Mouse (Mus musculus) thymus, adult 2 months (tissue): ENCODE results near the gene Snx19.

Experiments used
- CTCF ChIP-seq: fragments of 200-500 bp; IDR thresholded peaks from 2 replicates; pipeline ENCODE4 v1.5.1; 2012; ENCODE audit warnings: mild to moderate bottlenecking, control low read depth, low read length, moderate library complexity, borderline replicate concordance; ENCODE audit not compliant: control insufficient read depth, poor library complexity, insufficient read depth; ENCODE audit errors: extremely low read depth
- POLR2A ChIP-seq: fragments of 200-500 bp; IDR thresholded peaks from 2 replicates; pipeline ENCODE4 v1.6.1; 2012; ENCODE audit warnings: mild to moderate bottlenecking, low read length, control low read depth, moderate library complexity; ENCODE audit not compliant: control insufficient read depth, poor library complexity, insufficient read depth; ENCODE audit errors: extremely low read depth

DNA sequence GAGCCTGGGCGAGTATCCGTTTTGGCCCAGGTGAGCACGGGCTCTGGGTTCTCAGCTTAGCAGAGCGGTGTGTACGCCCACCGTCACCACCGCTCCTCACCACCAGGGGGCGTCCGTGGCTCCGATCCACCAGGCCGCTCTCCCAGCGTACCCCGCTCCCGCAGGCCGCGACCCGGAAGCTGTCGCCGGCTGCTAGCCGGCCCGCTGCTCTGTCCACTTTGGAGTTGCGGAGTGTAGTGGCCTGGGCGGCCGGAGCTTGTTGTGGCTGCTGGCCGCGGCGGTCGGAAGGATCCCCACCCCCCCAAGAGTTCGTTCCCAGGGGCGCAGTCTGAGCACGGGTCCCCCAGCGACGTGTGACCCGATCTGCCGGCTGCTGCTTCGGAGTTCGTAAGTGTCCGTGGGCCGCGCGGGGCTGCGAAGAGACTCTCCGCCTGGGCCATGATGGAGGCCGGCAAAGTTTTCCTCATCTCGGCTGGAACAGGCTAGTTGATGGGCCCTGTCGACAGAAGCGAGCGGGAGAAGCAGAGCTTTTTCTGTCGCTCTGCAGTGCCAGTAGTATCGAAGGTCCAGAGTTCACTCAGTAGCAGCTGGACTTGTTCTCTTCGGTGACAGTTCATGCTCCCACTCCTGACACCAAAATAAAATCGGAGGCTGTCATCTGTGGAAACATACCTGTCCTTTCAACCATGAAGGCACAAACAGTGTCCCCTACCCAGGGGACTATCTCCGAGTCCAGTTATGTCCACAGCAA is at the start of gene Snx19:
- peak; percentile 99 for TF ChIP-seq CTCF
- peak; percentile 76; the same call in 1 of the 2 replicates for TF ChIP-seq POLR2A
